Mouse (Mus musculus): ENCODE measurements around the gene Cd96. TPM values are rescaled to one million over a fixed set of nuclear protein-coding genes. Genes with fewer than 3 reads are reported as not detected.

The Cd96 gene
- polyA plus RNA-seq, 3 experiments from 2014 or later: 155 to 199 (median 182) TPM

Other genes starting within 250 kb of the Cd96 start
- under 1 TPM in 1 of 3 experiments, not detected in 2; 0.15 TPM for gene Phldb2, start 166.7 kb downstream of the Cd96 start, polyA plus RNA-seq (2017; shearing (Covaris generic))
- gene Plcxd2, start 110.0 kb downstream of the Cd96 start, polyA plus RNA-seq (2017; shearing (Covaris generic)): 1 to 10 TPM; 2.6 to 6.1 (median 5.4) TPM
- gene Gm4737, start 34.8 kb upstream of the Cd96 start, polyA plus RNA-seq (2017; shearing (Covaris generic)): 10 to 100 TPM in 2 of 3 experiments, 1 to 10 TPM in 1; 4.2 to 30.6 (median 13.3) TPM

Data from inflammation-experienced regulatory T-cells, adult 6 months (primary cell).